Mouse (Mus musculus) forebrain, embryonic 16.5 days (tissue): Measurements from ENCODE around the gene Zfp467. TPM values are rescaled to one million over a fixed set of nuclear protein-coding genes. Genes with fewer than 3 reads are reported as not detected.

ENCODE experiments used
- ATAC-seq: fragments of 200-750 bp; cut with Nextera tagmentation; 2 replicates; pipeline ENCODE4 v1.8.0; 2017; ENCODE audit warnings: mild to moderate bottlenecking, moderate library complexity
- H3K27ac ChIP-seq: fragments of 300-500 bp; sonication (generic); 2 replicates; pipeline ENCODE4 v1.5.1; 2014; ENCODE audit warnings: low read length, control low read depth
- H3K27me3 ChIP-seq: fragments of 300-500 bp; sonication (generic); replicated peaks from 2 replicates; pipeline ENCODE4 v1.6.1; 2014; ENCODE audit warnings: low read length; ENCODE audit not compliant: control insufficient read depth, insufficient read depth
- H3K36me3 ChIP-seq: fragments of 300-500 bp; sonication (generic); 2 replicates; pipeline ENCODE4 v1.6.1; 2014; ENCODE audit not compliant: control insufficient read depth, insufficient read depth
- H3K4me1 ChIP-seq: fragments of 300-500 bp; sonication (generic); replicated peaks from 2 replicates; pipeline ENCODE4 v1.6.1; 2014; ENCODE audit warnings: low read length; ENCODE audit not compliant: control insufficient read depth, insufficient read depth
- H3K4me2 ChIP-seq: fragments of 300-500 bp; sonication (generic); 2 replicates; pipeline ENCODE4 v1.6.1; 2014; ENCODE audit warnings: mild to moderate bottlenecking, low read length, control low read depth
- H3K4me3 ChIP-seq: fragments of 300-500 bp; sonication (generic); replicated peaks from 2 replicates; pipeline ENCODE4 v1.5.1; 2014; ENCODE audit warnings: mild to moderate bottlenecking, low read length, control low read depth
- H3K9ac ChIP-seq: fragments of 300-500 bp; sonication (generic); replicated peaks from 2 replicates; pipeline ENCODE4 v1.6.1; 2014; ENCODE audit warnings: low read depth, low read length, control low read depth
- H3K9me3 ChIP-seq: fragments of 300-500 bp; sonication (generic); 2 replicates; pipeline ENCODE4 v1.6.1; 2016; ENCODE audit warnings: low read length; ENCODE audit not compliant: control insufficient read depth
- WGBS: fragments of 180-500 bp; shearing (Covaris S2); extraction: QIAGEN DNeasy Blood & Tissue Kit; methylation state at CpG from one replicate; pipeline ENCODE4 v1.1.7; 2014; 5-methylcytosine and 5-hydroxymethylcytosine counted together
- polyA plus RNA-seq: library from polyadenylated mRNA; unstranded; fragments of >200 nt; fragmentation: Nextera tagmentation; extraction: Ambion mirVana; gene quantifications from 2 replicates; pipeline ENCODE4 v1.2.1, GENCODE M21; 2015

Gene Zfp467
- polyA plus RNA-seq, 1 experiment from 2014 or later = 29.8 TPM

DNA sequence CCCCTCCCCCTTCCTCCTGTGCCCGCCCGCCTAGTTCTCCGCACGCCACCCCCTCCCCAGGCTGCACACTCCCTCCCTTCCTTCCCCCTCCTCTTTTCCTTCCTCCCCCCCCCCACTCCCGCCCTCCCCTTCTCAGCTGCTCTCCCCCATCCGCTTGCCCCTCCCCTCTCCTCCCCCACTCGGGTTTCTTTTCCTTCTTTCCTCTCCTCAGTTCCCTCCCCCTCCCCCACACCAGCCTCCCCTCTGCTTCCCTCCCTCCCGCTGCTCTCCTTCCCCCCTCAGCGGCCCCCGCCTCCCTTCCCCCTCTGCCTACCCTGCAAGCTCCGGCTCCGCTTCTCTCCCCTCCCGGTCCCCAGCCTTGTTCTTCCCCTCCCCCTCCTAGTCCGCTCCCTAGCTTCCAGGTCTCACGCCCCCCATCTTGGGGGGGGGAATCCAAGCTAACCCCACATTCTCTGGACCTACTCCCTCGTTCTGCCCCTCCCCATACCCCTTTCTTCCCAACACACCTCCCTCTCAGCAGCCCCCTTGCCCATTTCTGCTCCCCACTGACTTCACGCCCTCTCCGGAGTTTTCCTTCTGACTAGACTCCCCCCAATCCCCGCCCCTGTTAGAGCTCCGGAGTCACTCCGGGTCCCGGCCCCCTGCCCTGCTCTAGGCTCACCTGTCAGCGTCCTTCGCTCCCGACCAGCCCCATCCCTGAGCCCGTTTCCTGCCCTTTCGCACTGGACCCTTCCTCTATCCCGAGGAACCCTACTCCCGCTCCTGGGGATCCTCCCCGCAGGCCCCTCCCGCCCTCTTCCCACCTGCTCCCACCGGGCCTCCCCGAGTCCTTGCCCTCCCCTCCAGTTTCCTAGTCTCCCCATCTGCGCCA lies 1.1 kb downstream of the Zfp467 start:
- Histone ChIP-seq H3K4me2 (peak overlapping the region; percentile 88), H3K36me3 (peaks cover 9% of the 10 kb centered on the region), H3K9ac (peak overlapping the region; percentile 74), H3K27ac (peak overlapping the region; percentile 85), H3K4me1 (peaks cover 12% of the 10 kb centered on the region), H3K4me3 (peak overlapping the region; percentile 64), H3K27me3 (no peaks in the 10 kb centered on the region; the same call in 1 of the 2 replicates), H3K9me3 (no peaks in the 10 kb centered on the region)
- under 1% methylated on average over 27 of the region's 34 CpGs for WGBS
- peak; percentile 74 for ATAC-seq

DNA sequence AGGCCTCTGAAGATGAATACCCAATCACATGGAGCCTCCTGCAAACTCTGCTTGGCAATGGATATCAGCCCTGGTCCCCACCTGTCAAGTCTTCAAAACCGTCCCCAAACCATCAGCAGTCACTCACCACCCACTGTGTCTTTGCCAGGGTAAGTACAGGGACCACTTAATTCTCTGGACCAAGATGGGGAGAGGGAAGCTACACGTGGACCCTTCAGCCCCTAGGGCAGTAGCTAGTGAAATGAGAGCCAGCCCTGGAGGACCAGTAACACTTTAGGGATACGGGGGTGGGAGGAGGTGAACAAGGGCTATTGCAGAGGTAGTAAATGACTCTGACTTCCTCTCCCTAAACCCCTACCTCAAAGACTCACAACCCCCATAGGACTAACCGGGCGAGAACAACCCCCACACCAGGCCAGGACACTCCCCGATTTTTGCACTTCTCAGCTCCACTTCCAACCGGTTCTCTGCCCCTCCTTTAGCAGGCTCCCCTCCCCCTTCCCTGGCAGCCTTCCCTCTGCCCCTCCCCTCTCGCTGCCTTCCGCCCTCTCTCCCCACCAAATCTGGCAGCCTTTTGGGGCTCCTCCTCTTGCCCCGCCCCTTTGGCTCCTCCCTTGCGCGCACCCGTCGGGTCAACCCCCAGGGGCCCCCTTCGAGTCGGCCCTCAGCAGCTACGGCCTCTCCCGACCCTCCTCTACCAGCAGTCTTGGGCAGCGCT lies 1.9 kb downstream of the Zfp467 start:
- 2% methylated on average over 19 of the region's 19 CpGs for WGBS
- H3K36me3 ChIP-seq = peaks cover 9% of the 10 kb centered on the region
- peak overlapping the region; percentile 64 for H3K4me3 ChIP-seq
- ATAC-seq = peak; percentile 81
- H3K27me3 ChIP-seq = no peaks in the 10 kb centered on the region; the same call in 1 of the 2 replicates
- H3K9me3 ChIP-seq = no peaks in the 10 kb centered on the region
- H3K27ac ChIP-seq = peak overlapping the region; percentile 84
- H3K4me1 ChIP-seq = peaks cover 12% of the 10 kb centered on the region
- H3K4me2 ChIP-seq = peak overlapping the region; percentile 88
- peak overlapping the region; percentile 74 for H3K9ac ChIP-seq

DNA sequence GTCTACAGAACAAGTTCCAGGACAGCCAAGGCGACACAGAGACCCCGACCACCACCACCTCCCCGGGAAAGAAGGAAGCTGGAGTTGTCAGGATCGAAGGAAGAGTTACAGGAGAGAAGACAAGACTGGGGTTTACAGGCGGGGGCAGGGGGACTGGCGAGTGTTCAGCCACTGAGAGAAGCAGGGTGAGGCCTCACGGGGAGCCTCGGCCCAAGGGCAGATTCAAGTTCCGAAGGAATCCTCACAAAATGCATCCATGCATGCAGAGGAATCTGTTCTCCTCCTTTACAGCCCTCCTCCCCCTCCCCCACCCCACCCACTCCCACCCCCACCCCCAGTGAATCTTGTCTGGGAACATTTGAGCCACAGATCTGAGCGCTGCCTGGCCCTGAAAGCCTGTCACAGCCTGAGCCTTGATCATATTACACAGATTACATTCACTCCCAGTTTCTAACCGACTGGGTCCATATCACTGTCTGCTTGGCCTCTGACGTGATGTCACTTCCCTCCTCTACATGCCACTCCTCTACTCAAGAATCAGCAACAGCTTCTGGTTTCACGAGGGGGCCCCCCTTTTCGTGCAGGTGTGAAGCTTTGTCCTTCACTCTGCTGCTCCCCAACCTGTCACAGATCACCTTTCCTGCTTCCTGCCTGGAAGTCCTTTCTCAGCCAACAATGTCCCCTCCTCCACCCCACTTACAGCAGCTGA lies 5.2 kb downstream of the Zfp467 start:
- Histone ChIP-seq H3K27ac (no peak overlapping the region), H3K27me3 (no peaks in the 10 kb centered on the region; the same call in 1 of the 2 replicates), H3K4me2 (no peak overlapping the region), H3K9ac (no peak overlapping the region), H3K4me1 (peaks cover 9% of the 10 kb centered on the region), H3K9me3 (no peaks in the 10 kb centered on the region), H3K4me3 (no peak overlapping the region), H3K36me3 (peaks cover 17% of the 10 kb centered on the region)
- WGBS = 45% methylated on average over 14 of the region's 14 CpGs
- ATAC-seq = no peak

DNA sequence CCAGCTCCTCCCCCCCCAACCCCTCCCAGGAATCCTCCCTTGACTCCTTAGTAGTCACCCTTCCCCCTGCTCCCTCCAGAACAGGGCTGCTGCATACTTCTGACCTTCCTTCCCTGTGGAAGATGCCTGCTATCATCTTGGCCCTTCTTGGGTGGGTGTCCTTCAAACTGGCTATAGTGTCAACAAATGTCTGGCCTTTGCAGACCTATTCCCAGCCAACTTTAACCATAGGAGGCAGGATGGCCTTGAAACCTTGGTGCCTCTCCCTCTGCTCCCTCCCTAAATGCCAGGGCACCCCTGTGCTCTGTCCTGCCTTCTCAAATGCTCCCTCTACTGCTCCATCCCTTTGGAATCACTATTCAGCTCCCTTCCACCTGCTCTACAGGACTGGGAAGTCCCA lies 6.0 kb downstream of the Zfp467 start:
- no peaks in the 10 kb centered on the region for H3K9me3 ChIP-seq
- H3K9ac ChIP-seq = no peak overlapping the region
- H3K4me3 ChIP-seq = no peak overlapping the region
- H3K27me3 ChIP-seq = no peaks in the 10 kb centered on the region; the same call in 1 of the 2 replicates
- H3K4me2 ChIP-seq = no peak overlapping the region
- ATAC-seq = no peak
- H3K4me1 ChIP-seq = peaks cover 9% of the 10 kb centered on the region
- H3K27ac ChIP-seq = no peak overlapping the region
- H3K36me3 ChIP-seq = peaks cover 17% of the 10 kb centered on the region

GRCm38 (mm10) chr6:48438475-48439125 lies 7.0 kb downstream of the Zfp467 start:
- ATAC-seq = peak; percentile 14; the same call in 1 of the 2 replicates
- H3K4me1 ChIP-seq = peaks cover 6% of the 10 kb centered on the region
- no peaks in the 10 kb centered on the region for H3K9me3 ChIP-seq
- peaks cover 17% of the 10 kb centered on the region for H3K36me3 ChIP-seq
- H3K9ac ChIP-seq = no peak overlapping the region
- WGBS = 35% methylated on average over 55 of the region's 55 CpGs
- no peaks in the 10 kb centered on the region; the same call in 1 of the 2 replicates for H3K27me3 ChIP-seq
- no peak overlapping the region for H3K27ac ChIP-seq
- no peak overlapping the region for H3K4me3 ChIP-seq
- H3K4me2 ChIP-seq = no peak overlapping the region

DNA sequence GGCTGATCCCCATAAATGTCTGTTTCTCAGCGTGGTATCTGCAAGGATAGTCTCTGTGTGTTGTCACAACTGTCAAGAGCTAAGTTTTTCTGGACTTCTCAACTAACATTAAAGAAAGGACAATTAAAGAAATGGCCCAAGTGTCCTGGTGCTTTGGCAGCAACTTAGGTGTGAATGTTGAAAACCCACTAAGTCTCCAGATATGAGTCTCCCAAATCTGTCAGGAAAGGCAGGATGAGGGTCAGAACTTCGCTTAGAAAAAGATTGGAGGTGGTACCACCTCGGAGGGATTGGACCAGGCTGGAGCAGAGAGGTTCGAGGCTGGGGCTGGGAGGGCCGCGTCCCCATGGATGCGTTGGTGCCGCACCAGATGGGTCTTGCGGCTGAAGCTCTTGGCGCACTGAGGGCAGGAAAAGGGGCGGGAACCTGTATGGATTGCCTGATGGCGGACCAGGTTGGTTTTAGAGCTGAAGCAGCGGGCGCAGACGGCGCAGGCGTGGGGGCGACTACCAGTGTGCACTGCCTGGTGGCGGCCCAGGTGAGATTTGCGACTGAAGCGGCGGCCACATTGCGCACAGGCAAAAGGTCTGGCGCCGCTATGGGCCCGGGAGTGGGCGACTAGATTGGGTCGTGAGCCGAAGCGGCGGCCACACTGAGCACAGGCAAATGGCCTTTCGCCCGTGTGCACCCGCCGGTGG lies 7.8 kb downstream of the Zfp467 start:
- no peaks in the 10 kb centered on the region for H3K9me3 ChIP-seq
- WGBS = 52% methylated on average over 35 of the region's 35 CpGs
- no peaks in the 10 kb centered on the region; the same call in 1 of the 2 replicates for H3K27me3 ChIP-seq
- no peak overlapping the region for H3K4me3 ChIP-seq
- peaks cover 17% of the 10 kb centered on the region for H3K36me3 ChIP-seq
- no peak overlapping the region for H3K4me2 ChIP-seq
- H3K4me1 ChIP-seq = no peaks in the 10 kb centered on the region; the same call in 1 of the 2 replicates
- H3K9ac ChIP-seq = no peak overlapping the region
- no peak for ATAC-seq
- no peak overlapping the region for H3K27ac ChIP-seq

DNA sequence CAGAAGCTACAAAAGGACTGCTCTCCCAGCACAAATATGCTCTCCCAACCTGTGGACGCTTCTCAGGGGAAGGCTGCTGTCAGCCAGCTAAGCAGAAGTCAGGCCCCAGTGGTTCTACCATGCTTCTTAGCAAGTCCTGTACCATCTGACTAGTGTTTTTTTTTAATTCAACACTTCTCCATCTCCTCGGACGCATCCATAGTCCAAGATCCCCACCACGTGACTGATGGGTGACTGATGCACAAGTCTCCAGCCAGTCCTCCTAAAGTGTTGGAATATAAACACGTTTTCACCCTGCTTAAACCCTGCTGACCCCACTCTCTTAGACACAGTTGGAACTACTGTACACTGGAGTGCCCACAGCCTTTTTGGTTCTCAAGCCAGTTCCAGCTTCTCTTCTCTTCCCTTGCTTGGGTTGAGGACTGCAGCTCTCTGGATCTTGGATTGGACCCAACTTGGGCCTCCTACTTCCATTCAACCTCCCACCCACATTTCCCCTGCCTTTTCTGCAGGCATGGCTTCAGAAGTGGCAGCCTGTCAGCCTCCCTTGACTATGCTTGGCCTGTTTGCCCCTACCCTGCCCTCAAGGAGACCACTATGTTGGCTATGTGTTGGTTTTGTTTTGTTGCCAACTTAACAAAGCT lies 9.8 kb downstream of the Zfp467 start:
- Histone ChIP-seq H3K4me3 (no peak overlapping the region), H3K36me3 (0 out of 2 replicates have a peak, but pooled peaks cover 8% of the 10 kb centered on the region), H3K9me3 (no peaks in the 10 kb centered on the region), H3K4me2 (no peak overlapping the region), H3K27me3 (no peaks in the 10 kb centered on the region; the same call in 1 of the 2 replicates), H3K27ac (no peak overlapping the region), H3K4me1 (no peaks in the 10 kb centered on the region; the same call in 1 of the 2 replicates), H3K9ac (no peak overlapping the region)
- ATAC-seq = no peak; the same call in 1 of the 2 replicates
- 85% methylated on average over 5 of the region's 5 CpGs for WGBS

GRCm38 (mm10) chr6:48435111-48435510 lies 10.5 kb downstream of the Zfp467 start:
- Histone ChIP-seq H3K9ac (no peak overlapping the region), H3K9me3 (no peaks in the 10 kb centered on the region), H3K4me2 (no peak overlapping the region), H3K4me1 (no peaks in the 10 kb centered on the region; the same call in 1 of the 2 replicates), H3K27ac (no peak overlapping the region), H3K4me3 (no peak overlapping the region), H3K27me3 (no peaks in the 10 kb centered on the region; the same call in 1 of the 2 replicates), H3K36me3 (0 out of 2 replicates have a peak, but pooled peaks cover 8% of the 10 kb centered on the region)
- no peak for ATAC-seq
- WGBS = 69% methylated on average over 5 of the region's 5 CpGs
